Mouse (Mus musculus) monocyte, adult 5-6 weeks (primary cell): Measurements from ENCODE around the gene Igdcc4. TPM values are rescaled to one million over a fixed set of nuclear protein-coding genes. Genes with fewer than 3 reads are reported as not detected.

ENCODE experiments used
- ATAC-seq: fragments of 153-309, 156-312 bp; replicated peaks from 2 replicates; pipeline ENCODE4 v1.8.0; 2017; ENCODE audit warnings: mild to moderate bottlenecking; ENCODE audit not compliant: low TSS enrichment, insufficient number of reproducible peaks, severe bottlenecking, poor library complexity, low FRiP score
- total RNA-seq: library from RNA; stranded (forward); fragments of 200-1000, 200-491, 200-594 nt; gene quantifications from 3 replicates; pipeline ENCODE4 v1.2.3, GENCODE M21; 2017

The Igdcc4 gene
- total RNA-seq, 1 experiment from 2014 or later, result 0.19 TPM

DNA sequence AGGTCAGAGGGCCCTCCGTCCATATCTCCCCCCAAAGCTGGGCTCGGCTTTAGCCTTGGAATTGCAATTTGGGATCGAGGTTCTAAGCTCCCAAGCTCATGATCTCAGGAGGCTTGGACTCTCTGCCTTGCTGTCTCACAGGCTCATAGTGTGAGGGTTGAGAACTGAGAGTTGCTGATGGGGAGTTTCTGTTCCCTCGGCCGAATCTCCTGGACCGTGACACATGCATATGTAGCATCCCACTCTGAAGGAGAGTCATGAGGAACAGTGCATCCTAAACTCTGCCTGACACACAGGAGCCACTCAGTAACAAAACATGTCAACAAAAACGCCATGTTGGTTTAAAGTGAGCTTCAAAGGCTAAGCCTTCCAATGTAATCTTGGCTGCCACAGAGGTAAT, 47.2 kb downstream of the Igdcc4 start:
- no peak for ATAC-seq

DNA sequence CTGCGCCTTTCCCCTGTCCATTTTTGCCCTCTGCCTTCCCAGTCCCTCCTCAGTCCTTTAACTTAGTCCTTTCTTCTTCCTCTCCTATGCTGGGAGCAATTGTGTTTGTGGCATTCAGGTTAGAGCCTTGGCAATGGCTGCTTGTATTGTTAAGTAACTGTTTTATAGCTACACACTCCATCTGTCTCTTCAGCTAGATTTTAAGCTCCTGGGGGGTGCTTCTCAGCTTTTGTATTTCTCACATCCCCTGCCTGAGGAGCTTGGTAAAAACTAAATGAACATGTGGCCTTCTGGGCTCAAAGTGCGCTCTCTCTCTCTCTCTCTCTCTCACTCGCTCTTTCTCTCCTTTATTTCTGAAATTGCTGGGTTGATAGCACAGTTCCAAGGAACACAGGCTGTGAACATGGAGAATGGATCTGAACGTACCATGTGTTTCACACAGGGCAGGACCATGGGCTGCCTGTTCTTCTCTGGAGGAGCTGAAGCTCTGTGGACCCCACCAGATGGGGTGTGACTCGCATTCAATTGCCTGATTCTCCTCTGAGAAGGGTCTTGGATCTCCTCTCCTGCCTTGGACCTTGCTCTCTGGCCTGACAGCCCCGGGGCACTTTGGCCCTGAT, 51.5 kb downstream of the Igdcc4 start:
- ATAC-seq, result no peak

DNA sequence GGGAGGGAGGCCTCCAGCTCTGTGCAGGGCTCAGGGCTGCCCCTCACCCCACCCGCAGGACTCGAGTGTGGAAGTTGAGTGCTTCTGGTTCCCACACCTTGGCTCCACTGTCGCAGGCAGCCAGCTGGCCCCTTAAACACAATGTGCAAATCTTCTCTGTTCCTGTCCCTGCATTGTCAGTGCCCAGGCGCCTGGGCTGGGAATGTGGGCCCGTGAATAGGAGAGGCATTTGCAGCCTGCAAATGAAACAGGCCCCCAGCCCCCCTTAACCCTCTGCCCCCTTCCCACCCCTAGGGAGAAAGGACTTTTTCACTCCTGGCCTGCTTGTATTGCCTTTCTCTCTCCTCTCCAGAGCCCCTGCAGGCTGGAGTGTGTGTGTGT, 52.0 kb downstream of the Igdcc4 start:
- no peak for ATAC-seq

DNA sequence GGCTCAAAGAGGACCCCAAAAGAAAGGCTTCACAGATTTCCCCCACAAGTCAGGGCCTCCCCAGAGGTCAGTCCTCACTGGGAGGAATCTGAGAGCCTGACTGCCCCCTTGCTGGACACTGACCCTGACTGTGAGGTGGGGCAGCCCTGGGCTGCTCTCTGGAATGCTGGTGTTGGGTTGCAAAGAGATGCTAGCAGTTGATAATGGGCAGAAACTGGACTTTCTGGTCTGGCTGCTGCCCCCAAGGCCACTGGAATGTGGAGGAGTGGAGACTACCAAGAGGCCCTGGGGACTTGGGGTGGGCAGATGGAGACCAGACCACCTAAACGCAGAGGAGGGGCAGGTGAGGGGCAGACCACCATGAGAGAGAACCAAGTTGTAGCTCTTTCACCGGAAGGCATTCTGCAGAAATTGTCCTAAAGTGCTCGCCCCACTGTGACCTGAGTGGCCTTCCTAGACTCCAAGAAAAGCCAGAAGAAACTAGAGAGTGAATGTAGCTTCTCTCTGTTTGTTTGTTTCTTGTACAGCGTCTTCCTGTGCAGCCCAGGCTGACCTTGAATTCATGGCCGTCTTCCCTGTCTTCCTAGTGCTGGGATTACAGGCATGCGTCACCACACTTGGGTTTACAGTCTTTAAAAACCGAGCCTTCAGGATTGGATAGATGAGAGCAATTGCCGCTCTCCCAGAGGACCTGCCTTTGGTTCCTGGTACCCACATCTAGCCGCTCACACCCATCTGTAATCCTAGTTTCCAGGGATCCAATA, 53.6 kb downstream of the Igdcc4 start:
- no peak for ATAC-seq

DNA sequence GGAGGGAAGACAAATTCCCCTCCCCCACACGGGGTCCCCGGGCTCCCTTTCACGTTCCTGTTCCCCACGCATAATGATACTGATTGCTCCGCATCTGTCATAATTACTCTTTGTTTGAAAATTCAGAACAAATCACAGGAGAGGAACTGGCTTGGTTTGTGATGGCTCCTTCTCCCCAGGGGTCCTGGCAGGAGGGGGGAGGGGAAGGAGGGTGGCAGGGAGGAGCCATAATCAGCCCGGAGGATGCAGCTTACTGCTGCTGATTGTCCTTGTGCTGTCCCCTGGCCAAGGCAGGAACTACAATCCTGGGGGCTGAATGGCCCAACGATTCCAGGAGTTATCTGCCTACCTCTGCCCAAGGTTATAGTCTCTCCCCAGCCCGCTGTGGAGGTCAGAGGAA, 55.3 kb downstream of the Igdcc4 start:
- no peak for ATAC-seq

DNA sequence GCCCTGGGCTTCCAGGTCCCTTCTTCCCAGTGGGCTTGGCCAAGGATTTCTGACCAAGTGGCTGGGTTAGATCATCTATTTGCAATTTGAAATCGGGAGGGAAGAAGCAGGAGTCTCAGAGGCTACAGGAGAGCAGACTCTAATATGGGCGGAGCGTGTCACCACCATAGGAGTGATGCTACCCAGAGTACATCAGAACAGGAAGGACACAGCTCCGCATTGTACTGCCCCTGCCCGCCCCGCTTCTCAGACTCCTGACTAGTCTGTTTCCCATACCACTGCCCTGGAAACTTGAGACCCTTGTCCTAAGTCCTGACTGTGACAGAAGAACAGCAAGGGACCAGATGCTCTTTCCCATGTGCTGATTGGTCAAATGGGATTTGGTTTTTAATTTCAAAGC, 56.3 kb downstream of the Igdcc4 start:
- ATAC-seq, result no peak

DNA sequence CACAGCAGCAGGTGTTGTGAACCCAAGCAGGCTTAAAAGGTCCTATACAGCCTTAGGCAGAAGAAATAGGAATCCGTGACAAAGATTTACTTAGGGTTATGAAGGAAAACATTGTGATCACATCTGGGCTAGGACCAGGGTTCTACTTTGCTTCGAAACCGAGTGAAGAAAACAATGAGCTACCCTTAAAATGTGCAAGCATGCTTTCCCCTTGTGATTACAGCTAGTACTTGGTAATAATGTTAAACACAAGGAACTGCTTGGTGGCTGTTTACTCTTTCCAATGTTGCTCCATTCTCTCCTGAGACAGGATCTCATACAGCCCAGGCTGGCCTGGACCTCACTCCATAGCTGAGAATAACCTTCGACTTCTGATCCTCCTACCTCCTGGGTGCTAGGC, 59.9 kb downstream of the Igdcc4 start:
- no peak for ATAC-seq

DNA sequence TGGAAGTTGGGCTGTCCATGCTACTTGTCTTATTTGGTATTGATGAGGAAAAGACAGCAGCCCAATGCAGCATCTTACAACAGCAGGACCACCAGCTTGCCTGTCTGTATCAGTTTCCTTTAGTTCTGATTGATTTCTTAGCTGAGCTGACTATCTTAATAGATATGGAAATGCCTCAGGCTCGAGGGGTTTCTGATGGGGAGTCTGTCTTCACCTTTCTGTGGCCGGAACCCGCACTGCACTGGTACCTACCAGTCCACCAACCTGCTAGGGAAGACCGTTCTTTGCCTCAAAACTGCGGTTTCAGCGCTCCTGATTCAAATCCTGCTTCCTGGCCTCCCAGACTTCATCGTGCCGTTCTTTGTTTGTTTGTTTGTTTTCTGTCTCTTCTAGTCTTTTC, 60.6 kb downstream of the Igdcc4 start:
- ATAC-seq, result no peak

DNA sequence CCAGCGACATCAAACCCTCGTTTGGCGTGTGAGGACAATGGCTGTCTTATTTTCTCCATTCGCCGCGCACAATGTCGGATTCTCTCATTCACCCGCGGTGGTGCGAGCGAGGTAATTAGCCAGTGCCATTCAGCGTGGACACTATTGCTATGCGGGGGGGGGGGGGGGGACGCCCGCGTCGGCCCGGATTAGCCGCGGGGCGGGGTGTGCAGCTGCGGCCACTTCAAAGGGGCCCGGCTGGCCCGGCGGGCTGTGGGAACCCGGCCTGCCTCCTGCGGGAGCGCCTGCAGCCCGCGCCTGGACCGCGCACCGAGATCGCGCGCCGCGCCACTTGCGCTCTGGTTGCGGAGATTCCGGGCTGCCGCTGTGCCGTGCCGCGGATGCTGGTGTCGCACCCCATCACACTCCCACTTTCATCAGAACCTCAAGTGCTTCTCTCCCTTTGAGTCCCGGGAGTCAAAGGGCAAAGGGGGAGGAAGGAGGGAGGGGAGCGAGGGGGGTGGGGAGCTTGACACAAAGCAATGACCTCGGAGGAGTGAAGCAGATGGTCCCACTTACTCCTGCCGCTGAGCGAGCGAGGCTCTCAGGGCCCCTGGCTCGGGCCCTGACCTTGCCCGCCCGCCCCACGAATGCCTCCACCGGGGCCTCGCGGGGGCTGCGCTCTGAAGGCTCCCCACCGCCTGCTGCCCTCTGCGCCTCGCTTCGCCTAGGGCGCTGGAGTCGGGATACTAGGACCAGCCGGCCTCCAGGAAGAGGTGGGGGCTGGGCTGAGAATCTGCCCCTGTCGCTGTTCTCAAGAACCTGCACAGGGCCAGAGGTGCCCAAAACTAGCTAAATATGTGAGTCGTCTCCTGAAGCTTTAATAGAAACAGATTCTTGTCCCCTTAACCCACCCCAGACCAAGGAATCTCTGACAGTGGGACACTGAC, 61.7 kb downstream of the Igdcc4 start:
- no peak for ATAC-seq

DNA sequence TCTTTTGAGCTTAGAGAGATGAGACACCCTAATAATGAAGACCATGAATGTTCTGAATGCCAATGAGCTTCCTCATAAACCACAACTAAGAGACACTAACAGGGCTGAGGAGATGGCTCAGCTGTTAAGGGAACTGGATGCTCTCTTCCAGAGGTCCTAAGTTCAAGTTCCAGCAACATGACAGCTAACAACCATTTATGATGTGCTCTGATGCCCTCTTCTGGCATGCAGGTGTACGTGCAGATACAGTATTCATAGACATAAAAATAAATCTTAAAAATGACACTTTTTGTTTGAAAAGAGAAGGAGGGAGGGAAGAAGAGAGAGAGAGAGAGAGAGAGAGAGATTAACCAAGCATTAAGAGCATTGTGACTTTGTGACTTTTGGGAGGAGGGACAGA, 63.6 kb downstream of the Igdcc4 start:
- no peak for ATAC-seq

DNA sequence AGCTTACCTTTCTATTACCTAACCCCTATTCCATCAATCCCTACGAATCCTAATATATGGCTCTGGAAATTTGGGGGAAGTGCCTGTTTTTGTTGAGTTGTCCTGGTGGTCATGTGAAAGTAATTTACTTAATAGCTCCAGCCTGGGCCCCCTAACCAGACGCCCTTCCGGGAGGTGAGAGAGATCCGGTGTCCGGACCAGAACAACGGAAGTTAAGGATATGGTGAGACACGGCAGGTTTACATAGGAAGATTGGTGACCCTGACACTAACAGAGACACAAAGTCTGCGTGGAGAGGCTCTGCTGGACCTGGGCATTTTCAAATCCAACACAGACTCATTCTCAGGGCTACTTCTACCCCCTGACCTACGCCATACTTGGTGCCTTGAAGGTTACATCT, 65.1 kb downstream of the Igdcc4 start:
- ATAC-seq, result no peak

DNA sequence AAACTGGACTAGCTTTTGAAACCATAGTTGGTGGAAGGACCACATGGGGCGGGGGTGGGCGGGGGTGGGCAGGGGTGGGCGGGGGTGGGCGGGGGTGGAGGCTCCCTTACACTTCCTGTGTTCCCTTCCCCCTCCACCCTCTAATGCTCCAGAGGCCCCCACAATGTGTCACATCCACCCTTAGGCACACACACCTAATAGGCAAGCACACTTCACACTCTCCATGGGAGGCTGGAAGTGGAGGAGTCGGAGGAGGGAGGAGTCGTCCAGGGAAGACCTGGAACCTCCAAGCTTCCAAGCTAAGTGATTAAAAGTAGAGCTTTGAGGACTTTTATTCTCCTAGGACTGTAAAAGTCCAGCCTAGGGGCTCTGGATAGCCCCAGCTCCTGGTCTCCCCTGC, 67.2 kb downstream of the Igdcc4 start:
- ATAC-seq, result no peak

DNA sequence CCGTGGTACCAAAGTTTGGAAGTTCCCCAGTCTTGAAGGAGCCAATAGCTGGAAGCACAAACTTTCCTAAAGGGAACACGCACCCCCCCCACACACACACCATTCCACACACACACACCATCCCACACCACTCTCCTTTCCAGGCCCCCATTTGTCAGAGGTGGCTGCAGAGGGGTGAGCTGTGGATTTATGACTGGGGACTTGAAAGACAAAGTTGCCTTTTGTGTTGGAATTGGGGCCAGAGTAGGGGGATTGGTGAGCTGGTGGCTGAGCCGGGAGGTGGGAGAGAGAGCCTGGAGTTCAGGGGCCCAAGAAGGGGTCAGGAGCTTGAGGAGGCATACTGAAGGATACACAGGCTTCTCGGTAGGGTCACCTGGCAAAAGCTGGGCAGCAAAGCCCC, 67.7 kb downstream of the Igdcc4 start:
- no peak for ATAC-seq

DNA sequence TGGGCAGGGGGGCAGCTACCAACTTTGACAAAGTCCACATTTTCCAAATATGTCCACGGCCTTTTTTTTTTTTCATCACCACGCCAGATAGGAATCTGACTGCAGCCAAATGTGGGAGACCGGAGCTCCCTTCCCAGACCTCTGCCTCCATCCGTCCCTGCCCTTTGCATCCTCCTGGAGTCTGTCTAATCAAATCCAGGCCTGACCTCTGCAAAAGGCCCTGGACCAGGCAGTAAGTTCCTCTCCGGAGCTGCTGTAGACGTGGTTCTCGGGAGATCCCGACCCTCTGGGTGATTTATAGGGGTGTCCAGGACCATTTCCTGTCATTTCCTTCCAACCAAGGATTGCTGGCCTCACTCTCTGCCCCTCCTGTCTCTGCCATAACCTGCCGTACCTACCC, 71.4 kb downstream of the Igdcc4 start:
- ATAC-seq, result no peak

DNA sequence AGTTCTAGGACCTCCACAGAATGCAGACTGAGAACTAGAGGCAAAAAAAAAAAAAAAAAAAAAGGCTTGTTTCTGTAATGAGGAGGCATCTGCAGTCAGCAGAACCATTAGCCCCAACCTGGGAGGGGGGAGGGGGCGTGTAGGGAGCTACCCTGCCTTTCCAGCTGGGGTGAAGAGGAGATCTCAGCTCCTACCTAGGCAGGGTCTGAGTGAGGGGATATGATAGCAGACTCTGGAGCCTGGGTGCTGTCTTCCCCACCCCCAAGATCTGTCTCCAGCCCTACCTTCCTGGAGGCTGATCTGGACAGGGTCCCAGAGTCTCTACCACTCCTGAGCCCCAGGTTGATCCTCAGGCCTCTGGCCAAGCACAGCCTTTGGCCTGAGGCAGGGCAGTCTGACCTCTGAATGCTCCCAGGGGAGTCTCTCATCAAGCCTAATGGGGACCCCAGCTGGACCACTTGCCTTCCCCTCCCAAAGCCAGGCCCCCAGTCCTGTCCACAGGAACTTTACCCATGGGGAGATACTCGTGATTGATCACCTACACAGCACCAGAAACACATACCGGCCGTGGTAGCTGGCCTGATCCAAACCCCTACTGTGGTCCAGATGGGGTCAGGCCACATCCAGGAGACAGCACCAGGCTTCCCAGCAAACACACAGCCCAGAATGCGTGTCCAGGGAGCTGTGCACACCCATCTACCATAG, 74.1 kb downstream of the Igdcc4 start:
- ATAC-seq, result no peak

DNA sequence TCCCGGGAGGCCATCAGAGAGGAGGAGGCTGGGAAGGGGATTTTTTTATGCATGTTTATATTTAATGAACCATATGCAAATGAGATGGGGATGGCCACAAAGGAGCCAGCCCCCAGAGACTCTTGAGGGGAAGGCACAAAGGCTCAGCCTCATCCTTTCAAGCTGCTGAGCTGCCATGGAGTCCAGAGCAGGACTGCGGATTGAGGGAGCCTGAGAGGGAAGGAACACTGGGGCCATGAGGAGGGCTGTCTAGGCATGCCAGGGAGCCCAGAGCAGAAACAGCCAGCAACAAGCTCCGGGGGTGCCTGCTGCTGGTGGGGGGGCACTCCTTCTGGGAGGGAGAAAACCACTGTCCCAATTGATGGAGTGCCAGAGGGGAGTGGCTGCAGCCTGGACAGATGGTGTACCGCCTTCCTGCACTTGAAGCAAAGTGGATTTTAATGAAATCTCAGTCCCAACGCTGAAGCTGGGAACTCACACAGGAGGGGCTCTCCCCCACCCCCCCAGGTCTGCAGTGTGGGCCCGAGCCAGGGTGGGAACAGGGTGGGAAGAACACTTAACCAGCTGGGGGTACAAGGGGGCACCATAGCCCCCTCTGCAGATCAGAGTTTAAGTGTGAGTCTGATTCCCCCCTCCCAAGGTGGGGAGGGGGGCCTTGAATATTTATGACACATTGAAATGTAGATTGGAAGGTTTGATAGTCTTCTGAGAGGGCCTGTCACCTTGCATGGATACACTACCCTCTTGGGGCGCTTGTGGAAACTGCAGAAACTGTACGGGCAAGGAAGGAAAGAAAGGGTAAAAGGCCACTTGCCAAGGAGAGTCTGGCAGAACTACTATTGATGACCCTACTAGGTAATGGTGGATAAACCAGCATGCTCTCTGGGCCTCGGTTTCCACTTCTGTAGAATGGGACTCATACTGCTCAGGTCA, 74.9 kb downstream of the Igdcc4 start:
- ATAC-seq, result no peak

DNA sequence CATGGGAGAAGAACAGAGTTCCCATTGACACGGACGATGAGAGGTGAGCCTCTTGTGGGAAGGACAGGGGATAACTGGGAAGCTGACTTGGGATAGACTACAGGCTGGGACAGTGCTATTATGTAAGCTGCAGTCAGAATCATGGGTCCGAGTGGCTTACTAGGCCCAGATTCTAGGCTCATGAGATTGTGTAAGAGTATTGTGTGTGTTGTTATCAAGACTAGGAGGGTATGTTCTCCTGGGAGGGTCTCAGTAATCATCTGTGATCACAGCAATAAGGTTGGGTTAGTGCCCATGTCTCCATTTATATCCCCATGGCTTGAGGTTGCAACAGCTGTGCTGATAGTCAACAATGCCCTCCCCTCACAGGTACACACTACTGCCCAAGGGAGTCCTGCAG, 76.2 kb downstream of the Igdcc4 start:
- no peak for ATAC-seq

DNA sequence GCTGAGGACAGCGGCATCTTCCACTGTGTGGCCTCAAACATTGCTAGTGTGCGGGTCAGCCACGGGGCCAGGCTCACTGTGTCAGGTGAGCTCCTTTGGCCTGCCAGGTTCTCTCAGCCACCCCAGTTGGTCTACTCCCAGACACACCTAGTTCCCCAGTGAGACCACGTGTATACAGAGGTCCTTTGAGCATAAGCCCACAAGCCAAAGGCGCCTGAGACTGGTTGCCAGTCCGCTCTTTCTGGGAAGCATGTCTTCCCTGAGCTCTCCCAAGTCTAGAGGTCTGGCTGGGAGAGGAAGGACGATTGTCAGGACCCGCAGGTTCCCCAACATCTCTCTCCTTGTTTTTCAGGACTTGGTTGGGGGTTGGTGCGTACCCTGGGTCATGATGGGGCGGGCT, 76.6 kb downstream of the Igdcc4 start:
- no peak for ATAC-seq
